Mouse (Mus musculus): ENCODE measurements around the gene Nfatc4. TPM values are rescaled to one million over a fixed set of nuclear protein-coding genes. Genes with fewer than 3 reads are reported as not detected.

Gene Nfatc4
- polyA plus RNA-seq (2015; fragmentation: Nextera tagmentation; extraction: Ambion mirVana) = 32.2 and 39.9 TPM in 2 replicates

- peak within 1 kb of the TSS; percentile 83 for H3K9ac ChIP-seq
- peaks cover 5% of the 10 kb centered on the region; the same call in 1 of the 2 replicates for H3K36me3 ChIP-seq
- peak within 1 kb of the TSS; percentile 90 for H3K4me2 ChIP-seq
- peaks cover 53% of the 10 kb centered on the region for H3K4me1 ChIP-seq
- WGBS = under 1% methylated on average over 41 of the region's 46 CpGs
- peak within 1 kb of the TSS; percentile 98 for H3K27ac ChIP-seq
- peak within 1 kb of the TSS; percentile 71 for H3K4me3 ChIP-seq (replicated peaks)
- H3K27me3 ChIP-seq = 0 out of 2 replicates have a peak, but pooled peaks cover 6% of the 10 kb centered on the region
- no peaks in the 10 kb centered on the region; the same call in 1 of the 2 replicates for H3K9me3 ChIP-seq (replicated peaks)
- peak; percentile 91 for ATAC-seq (replicated peaks; ENCODE audit: low FRiP score)
These were observed at the start of gene Nfatc4 for GRCm38 (mm10) chr14:55822991-55823762. Gene Nfatc4, plus strand, starts transcription at chr14:55823144.

DNA sequence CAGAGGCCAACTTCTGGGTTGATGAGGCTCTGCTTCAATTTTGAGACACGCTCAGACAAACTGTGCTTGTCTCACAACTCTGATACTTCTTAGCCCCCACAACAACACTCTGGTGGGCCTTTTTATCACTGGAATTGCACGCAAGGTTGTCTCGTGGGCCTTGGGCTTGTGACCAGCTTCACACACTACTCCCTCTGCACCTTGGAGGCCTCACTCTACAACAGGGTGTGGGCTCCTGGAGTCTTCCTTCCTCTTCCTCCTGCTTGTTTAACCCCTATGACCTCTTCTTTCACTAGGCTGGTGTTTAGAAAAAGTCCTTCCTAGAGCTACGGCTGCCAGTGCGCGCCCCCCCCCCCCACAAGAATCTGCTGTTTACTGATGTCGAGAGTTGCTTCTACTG, 46.2 kb upstream of the Nfatc4 start:
- WGBS = 57% methylated on average over 7 of the region's 7 CpGs
- H3K9ac ChIP-seq = no peak overlapping the region
- no peak overlapping the region for H3K4me2 ChIP-seq
- no peak for ATAC-seq (replicated peaks; ENCODE audit: low FRiP score)
- H3K27ac ChIP-seq = no peak overlapping the region
- no peaks in the 10 kb centered on the region for H3K9me3 ChIP-seq (replicated peaks)
- H3K4me3 ChIP-seq (replicated peaks) = no peak overlapping the region
- H3K4me1 ChIP-seq = peaks cover 13% of the 10 kb centered on the region
- peaks cover 8% of the 10 kb centered on the region for H3K27me3 ChIP-seq
- 0 out of 2 replicates have a peak, but pooled peaks cover 5% of the 10 kb centered on the region for H3K36me3 ChIP-seq

GRCm38 (mm10) chr14:55777176-55777575, 45.8 kb upstream of the Nfatc4 start:
- no peaks in the 10 kb centered on the region for H3K9me3 ChIP-seq (replicated peaks)
- H3K36me3 ChIP-seq = 0 out of 2 replicates have a peak, but pooled peaks cover 5% of the 10 kb centered on the region
- no peak overlapping the region for H3K4me3 ChIP-seq (replicated peaks)
- WGBS = 31% methylated on average over 3 of the region's 3 CpGs
- ATAC-seq (replicated peaks; ENCODE audit: low FRiP score) = no peak
- peaks cover 18% of the 10 kb centered on the region for H3K4me1 ChIP-seq
- H3K9ac ChIP-seq = no peak overlapping the region
- H3K4me2 ChIP-seq = no peak overlapping the region
- no peak overlapping the region for H3K27ac ChIP-seq
- H3K27me3 ChIP-seq = peaks cover 12% of the 10 kb centered on the region

DNA sequence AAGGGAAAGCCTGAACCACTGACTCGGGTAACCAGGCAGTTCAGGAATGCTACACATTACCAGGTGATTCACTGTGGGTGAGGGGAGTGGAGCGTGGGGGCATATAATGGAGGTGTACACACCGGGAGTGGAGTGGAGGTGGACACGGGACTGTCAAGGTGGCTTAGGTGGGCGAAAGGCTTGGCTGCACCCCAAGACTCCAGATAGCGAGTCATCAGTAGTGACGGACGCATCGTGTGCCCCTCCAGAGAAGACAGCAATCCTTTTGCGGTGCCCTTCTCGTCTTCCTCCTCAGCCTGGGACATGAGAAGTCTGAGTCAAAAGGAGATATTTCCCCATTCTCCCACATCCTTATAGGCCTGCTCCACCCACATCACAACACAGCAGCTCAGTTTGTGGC, 45.1 kb upstream of the Nfatc4 start:
- ATAC-seq (replicated peaks; ENCODE audit: low FRiP score) = no peak

GRCm38 (mm10) chr14:55778686-55779085, 44.3 kb upstream of the Nfatc4 start:
- Histone ChIP-seq H3K36me3 (0 out of 2 replicates have a peak, but pooled peaks cover 5% of the 10 kb centered on the region), H3K27me3 (peaks cover 16% of the 10 kb centered on the region), H3K4me2 (no peak overlapping the region), H3K9me3 (replicated peaks) (no peaks in the 10 kb centered on the region), H3K27ac (no peak overlapping the region), H3K4me3 (replicated peaks) (no peak overlapping the region), H3K9ac (no peak overlapping the region), H3K4me1 (peaks cover 33% of the 10 kb centered on the region)
- 87% methylated on average over 15 of the region's 15 CpGs for WGBS
- no peak for ATAC-seq (replicated peaks; ENCODE audit: low FRiP score)

More for the DNA sequence above, 45.1 kb upstream of the Nfatc4 start:
- Histone ChIP-seq H3K4me1 (peaks cover 24% of the 10 kb centered on the region), H3K27ac (no peak overlapping the region), H3K27me3 (peaks cover 14% of the 10 kb centered on the region), H3K4me3 (replicated peaks) (no peak overlapping the region), H3K36me3 (0 out of 2 replicates have a peak, but pooled peaks cover 5% of the 10 kb centered on the region), H3K9me3 (replicated peaks) (no peaks in the 10 kb centered on the region), H3K9ac (no peak overlapping the region), H3K4me2 (no peak overlapping the region)
- 88% methylated on average over 11 of the region's 11 CpGs for WGBS

GRCm38 (mm10) chr14:55779656-55780055, 43.3 kb upstream of the Nfatc4 start:
- 0 out of 2 replicates have a peak, but pooled peaks cover 5% of the 10 kb centered on the region for H3K36me3 ChIP-seq
- H3K27ac ChIP-seq = no peak overlapping the region
- H3K4me3 ChIP-seq (replicated peaks) = no peak overlapping the region
- no peak for ATAC-seq (replicated peaks; ENCODE audit: low FRiP score)
- H3K27me3 ChIP-seq = peaks cover 24% of the 10 kb centered on the region
- H3K4me1 ChIP-seq = peaks cover 43% of the 10 kb centered on the region
- no peaks in the 10 kb centered on the region for H3K9me3 ChIP-seq (replicated peaks)
- no peak overlapping the region for H3K9ac ChIP-seq
- WGBS = 53% methylated on average over 16 of the region's 16 CpGs
- H3K4me2 ChIP-seq = no peak overlapping the region

DNA sequence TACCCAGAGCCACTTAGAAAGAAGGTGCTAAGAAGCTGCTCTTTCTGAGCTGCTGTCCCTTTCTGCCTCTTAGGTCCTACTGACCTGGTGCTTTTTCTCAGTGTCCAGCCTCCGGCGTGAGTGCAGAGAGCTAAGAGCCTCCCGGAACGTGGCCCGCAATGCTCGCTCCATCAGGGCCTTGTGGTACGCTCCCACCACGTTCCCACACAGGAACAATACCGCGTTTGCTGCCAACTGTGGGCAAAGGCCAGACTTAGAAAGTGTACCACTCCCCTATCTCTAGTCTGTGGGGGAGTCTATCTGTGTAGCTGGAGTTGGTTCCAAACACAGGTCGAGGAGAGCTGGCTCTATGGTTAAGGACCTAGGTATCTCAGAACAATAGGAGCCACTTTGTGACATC, 42.2 kb upstream of the Nfatc4 start:
- Histone ChIP-seq H3K4me1 (peaks cover 48% of the 10 kb centered on the region), H3K4me3 (replicated peaks) (no peak overlapping the region), H3K27me3 (peaks cover 35% of the 10 kb centered on the region), H3K36me3 (0 out of 2 replicates have a peak, but pooled peaks cover 5% of the 10 kb centered on the region), H3K27ac (no peak overlapping the region), H3K9me3 (replicated peaks) (no peaks in the 10 kb centered on the region), H3K4me2 (no peak overlapping the region), H3K9ac (no peak overlapping the region)
- ATAC-seq (replicated peaks; ENCODE audit: low FRiP score) = no peak
- 83% methylated on average over 11 of the region's 11 CpGs for WGBS

DNA sequence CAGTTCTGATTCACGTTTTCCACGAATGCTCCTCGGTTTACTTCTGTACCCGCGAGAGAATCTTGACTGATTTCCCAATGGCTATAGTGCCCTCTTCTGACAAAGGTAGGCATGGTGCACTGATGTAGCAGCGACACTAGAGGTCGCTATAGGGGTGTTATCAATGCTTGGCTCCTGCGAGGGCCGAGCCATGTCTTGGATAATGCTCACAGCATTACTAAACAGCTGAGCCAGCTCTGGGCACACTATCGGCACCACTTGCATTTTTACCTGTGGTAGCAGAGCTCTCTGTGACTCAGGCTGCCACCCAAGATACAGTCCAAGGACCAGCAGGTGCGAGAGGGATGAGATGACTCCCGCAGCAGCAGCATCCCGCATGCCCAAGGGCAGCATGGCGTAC, 41.6 kb upstream of the Nfatc4 start:
- Histone ChIP-seq H3K27ac (no peak overlapping the region), H3K4me2 (peak overlapping the region; percentile 83), H3K9me3 (replicated peaks) (no peaks in the 10 kb centered on the region), H3K9ac (no peak overlapping the region), H3K4me1 (peaks cover 48% of the 10 kb centered on the region), H3K4me3 (replicated peaks) (0 out of 2 replicates have a peak overlapping the region, but pooled peaks have one; percentile 13), H3K27me3 (peaks cover 36% of the 10 kb centered on the region), H3K36me3 (0 out of 2 replicates have a peak, but pooled peaks cover 5% of the 10 kb centered on the region)
- WGBS = 17% methylated on average over 14 of the region's 14 CpGs
- ATAC-seq (replicated peaks; ENCODE audit: low FRiP score) = 0 out of 2 replicates have a peak, but pooled peaks have one; percentile 27

DNA sequence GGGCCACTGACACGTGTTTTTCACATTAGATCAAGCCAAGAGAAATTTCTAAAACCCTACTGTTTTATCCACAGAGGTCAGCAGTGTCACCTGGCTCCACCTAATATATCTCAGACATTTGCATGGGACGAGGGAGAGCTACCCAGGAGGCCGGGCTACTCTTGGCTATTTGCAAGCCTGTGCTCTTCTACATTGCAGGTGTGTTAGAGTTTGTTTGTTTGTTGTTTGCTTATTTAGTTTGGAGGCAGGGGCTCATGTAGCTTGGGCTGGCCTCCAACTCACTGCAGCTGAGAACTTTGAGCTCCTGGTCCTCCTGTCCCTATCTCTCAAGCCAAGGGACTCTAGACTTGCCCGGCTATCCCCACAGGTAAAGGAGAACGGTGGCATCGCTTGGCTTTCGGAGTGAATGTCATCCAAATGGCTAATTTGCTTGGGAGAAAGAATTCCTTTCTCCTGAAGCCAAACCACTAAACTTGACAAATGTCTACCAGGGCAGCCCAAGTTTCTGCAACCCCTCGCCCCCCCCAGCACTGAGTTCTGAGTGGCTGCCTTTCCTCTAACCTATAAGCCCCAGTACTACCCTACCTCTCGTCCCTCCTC, 40.5 kb upstream of the Nfatc4 start:
- H3K27me3 ChIP-seq = peaks cover 43% of the 10 kb centered on the region
- peak overlapping the region; percentile 83 for H3K4me2 ChIP-seq
- ATAC-seq (replicated peaks; ENCODE audit: low FRiP score) = no peak
- H3K4me1 ChIP-seq = peaks cover 45% of the 10 kb centered on the region
- 0 out of 2 replicates have a peak, but pooled peaks cover 2% of the 10 kb centered on the region for H3K36me3 ChIP-seq
- no peaks in the 10 kb centered on the region for H3K9me3 ChIP-seq (replicated peaks)
- peak overlapping the region; percentile 89 for H3K27ac ChIP-seq
- no peak overlapping the region for H3K9ac ChIP-seq
- H3K4me3 ChIP-seq (replicated peaks) = peak overlapping the region; percentile 51
- WGBS = 43% methylated on average over 9 of the region's 9 CpGs

GRCm38 (mm10) chr14:55783171-55783957, 39.6 kb upstream of the Nfatc4 start:
- H3K4me2 ChIP-seq = peak overlapping the region; percentile 83
- no peaks in the 10 kb centered on the region for H3K9me3 ChIP-seq (replicated peaks)
- WGBS = 2% methylated on average over 31 of the region's 31 CpGs
- H3K9ac ChIP-seq = peak overlapping the region; percentile 50
- H3K4me1 ChIP-seq = peaks cover 50% of the 10 kb centered on the region
- peak overlapping the region; percentile 51 for H3K4me3 ChIP-seq (replicated peaks)
- peak; percentile 50 for ATAC-seq (replicated peaks; ENCODE audit: low FRiP score)
- peaks cover 45% of the 10 kb centered on the region for H3K27me3 ChIP-seq
- peak overlapping the region; percentile 89 for H3K27ac ChIP-seq
- no peaks in the 10 kb centered on the region for H3K36me3 ChIP-seq

DNA sequence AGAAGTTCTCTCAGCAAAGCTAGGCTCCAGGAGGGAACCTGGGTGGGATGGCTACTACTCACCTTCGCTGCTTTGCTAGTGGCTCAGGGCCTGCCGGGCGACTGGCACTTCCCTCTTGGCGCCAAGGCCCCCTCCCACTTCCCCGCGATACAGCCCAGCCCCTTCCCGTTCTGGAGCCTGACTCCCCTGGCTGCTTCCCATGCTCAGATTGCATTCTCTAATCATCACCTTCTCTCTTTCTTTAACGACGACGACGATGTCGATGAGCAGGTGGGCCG, 39.0 kb upstream of the Nfatc4 start, which contains the start of gene Adcy4:
TSS of gene Adcy4 (minus strand) at position 138 of the 278 bp plus-strand sequence.
- peak within 1 kb of the TSS; percentile 89 for H3K27ac ChIP-seq
- peak within 1 kb of the TSS; percentile 83 for H3K4me2 ChIP-seq
- H3K9ac ChIP-seq = peak within 1 kb of the TSS; percentile 50
- peak within 1 kb of the TSS; percentile 51 for H3K4me3 ChIP-seq (replicated peaks)
- H3K4me1 ChIP-seq = peaks cover 56% of the 10 kb centered on the region
- H3K9me3 ChIP-seq (replicated peaks) = no peaks in the 10 kb centered on the region
- WGBS = 4% methylated on average over 13 of the region's 13 CpGs
- peaks cover 45% of the 10 kb centered on the region for H3K27me3 ChIP-seq
- no peak for ATAC-seq (replicated peaks; ENCODE audit: low FRiP score)
- H3K36me3 ChIP-seq = no peaks in the 10 kb centered on the region
